ENCODE assay signal across 8 mouse cellular contexts in genomic region chr1:85852996-85853689, GRCm38 (mm10). TPM values are rescaled to one million over a fixed set of nuclear protein-coding genes. Genes with fewer than 3 reads are reported as not detected.
DNase-seq lines count a peak whose midpoint lies in the region; ATAC-seq and TF ChIP-seq lines count a peak whose summit lies in the region.

No protein-coding gene starts in this region.

- H3K9me3 ChIP-seq in hindbrain, embryonic 13.5 days = no peaks in the 10 kb centered on the region

- no peak overlapping the region for H3K4me2 ChIP-seq in hindbrain, embryonic 13.5 days

- DNase-seq in Patski (ENCODE audit: low read depth, low spot score) = peak; percentile 24
- DNase-seq in cerebellum, adult 9-10 months = peak; percentile 87
- peak; percentile 56 to 87 for DNase-seq in frontal cortex, adult 2 months (ENCODE audit: extremely low spot score in 1 of 2, low spot score in 1 of 2)
- DNase-seq in layer of hippocampus, postnatal 10 days (ENCODE audit: low spot score in 2 of 2) = peak; percentile 80 to 84
- peak; percentile 85 for DNase-seq in lung, postnatal 10 days
- peak; percentile 58 for DNase-seq in ovary, postnatal 36 days (ENCODE audit: low spot score)
- DNase-seq in thymus, postnatal 4 days = peak; percentile 76

- H3K9ac ChIP-seq in hindbrain, embryonic 13.5 days = no peak overlapping the region

- H3K4me1 ChIP-seq in hindbrain, embryonic 13.5 days (replicated peaks) = no peaks in the 10 kb centered on the region

- H3K36me3 ChIP-seq in hindbrain, embryonic 13.5 days = peaks cover 32% of the 10 kb centered on the region

- 83% methylated on average over 2 of the region's 2 CpGs for WGBS in hindbrain, embryonic 13.5 days

- POLR2A ChIA-PET in Patski (lab: Charles Lee) = interaction anchor here (0.7 kb wide), 1 partner anchor 154 kb away, joined by 5 read pairs; no protein-coding TSS in a partner anchor

- CTCF ChIA-PET in Patski (lab: Charles Lee) = interaction anchor here (0.6 to 1.9 kb wide), 21 partner anchors 11 to 168 kb away, joined by 3 to 13 read pairs (median 4); partner anchors contain the start of gene Cab39

- in situ Hi-C loops in Patski (cut with MboI; ENCODE audit: low pct_unique_long_range_greater_than_20kb) = loop anchor here (5.0 to 10.0 kb wide), 3 partner anchors 82 to 1882 kb away; no protein-coding TSS in a partner anchor

- no peaks in the 10 kb centered on the region for H3K27me3 ChIP-seq in Patski
- no peaks in the 10 kb centered on the region for H3K27me3 ChIP-seq in hindbrain, embryonic 13.5 days

- peak; percentile 91 for ATAC-seq in Patski
- peak; percentile 53; the same call in 1 of the 2 replicates for ATAC-seq in hindbrain, embryonic 13.5 days (ENCODE audit: low FRiP score)

- peak; percentile 99 for TF ChIP-seq CTCF in Patski (IDR thresholded peaks at IDR 0.05)

- H3K27ac ChIP-seq in hindbrain, embryonic 13.5 days = no peak overlapping the region

- no peak overlapping the region for H3K4me3 ChIP-seq in hindbrain, embryonic 13.5 days

RNA-seq across cellular contexts. Expression of gene Itm2c, which starts 40.9 kb away (rescaled TPM):
- polyA plus RNA-seq in Patski (2021) = 229 TPM
- polyA plus RNA-seq in frontal cortex, adult 2 months (2012; rRNA removed) = 765 and 862 TPM in 2 replicates
- 166 and 167 TPM in 2 replicates for polyA plus RNA-seq in hindbrain, embryonic 13.5 days (2015; fragmentation: Nextera tagmentation; extraction: Ambion mirVana)
- 100 to 1,000 TPM; 262 to 270 TPM for total RNA-seq in layer of hippocampus, postnatal 10 days (2021)

RNA-seq across cellular contexts. Expression of gene Cab39, which starts 59.9 kb away (rescaled TPM):
- 74.3 TPM for polyA plus RNA-seq in Patski (2021)
- 108 and 115 TPM in 2 replicates for polyA plus RNA-seq in frontal cortex, adult 2 months (2012; rRNA removed)
- 49.6 and 52.8 TPM in 2 replicates for polyA plus RNA-seq in hindbrain, embryonic 13.5 days (2015; fragmentation: Nextera tagmentation; extraction: Ambion mirVana)
- 100 to 1,000 TPM; 120 to 158 TPM for total RNA-seq in layer of hippocampus, postnatal 10 days (2021)

Comparison
In these comparisons a context has a peak if more than half of its experiments do, and no peak if none do; other contexts are left out.
1. DNase-seq: peak in every context shown above with its lines; median percentile 87 in cerebellum, adult 9-10 months; 85 in lung, postnatal 10 days; 82 in layer of hippocampus, postnatal 10 days; 76 in thymus, postnatal 4 days; 72 in frontal cortex, adult 2 months; 58 in ovary, postnatal 36 days; 24 in Patski.